In the genomic region with DNA sequence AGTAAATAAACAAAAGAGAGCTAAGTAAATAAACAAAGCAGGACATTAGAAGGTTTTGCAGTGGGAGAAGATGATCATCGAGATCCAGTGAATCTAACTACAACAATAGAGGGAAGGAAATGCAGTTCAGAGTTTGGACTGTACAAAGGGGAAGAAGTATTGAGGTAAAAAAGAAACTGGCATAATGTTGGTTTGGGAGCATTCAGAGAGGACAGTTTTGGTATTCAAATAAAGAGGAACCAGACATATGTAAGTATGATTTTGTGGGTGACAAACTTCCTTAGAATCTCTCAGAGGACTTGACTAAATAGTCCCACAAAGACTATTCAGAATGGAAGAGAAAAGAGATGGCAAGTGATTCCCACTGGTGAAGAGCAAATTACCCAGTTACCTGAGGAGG, we compare ENCODE assay signal across 31 mouse cellular contexts. TPM values are rescaled to one million over a fixed set of nuclear protein-coding genes. Genes with fewer than 3 reads are reported as not detected.
DNase-seq lines count a peak whose midpoint lies in the region; ATAC-seq and TF ChIP-seq lines count a peak whose summit lies in the region.
"Had no signal": no experiment of that assay in that cellular context is flagged by ENCODE, and none has a peak within 500 bp of the region (broad histone marks: within the 10 kb centered on the region; RNA-seq: fewer than 3 reads in every experiment).

No protein-coding gene starts in this region.

- no peaks in the 10 kb centered on the region for H3K9me3 ChIP-seq in CH12.LX (replicated peaks; ENCODE audit: low read length)
- no peaks in the 10 kb centered on the region for H3K9me3 ChIP-seq in kidney, embryonic 14.5 days (ENCODE audit: control insufficient read depth, low read length)
- H3K9me3 ChIP-seq: embryonic facial prominence, embryonic 13.5 days; forebrain, embryonic 10.5 days; forebrain, embryonic 15.5 days; G1E; heart, embryonic 10.5 days; heart, embryonic 15.5 days; hindbrain, embryonic 12.5 days; limb, embryonic 12.5 days; liver, embryonic 15.5 days; neural tube, embryonic 15.5 days had no signal

- peaks cover 6 to 13% of the 10 kb centered on the region in 2 experiments; a peak in 3 of 4 replicates for H3K4me1 ChIP-seq in CH12.LX (ENCODE audit: control insufficient read depth in 1 of 2, insufficient read depth in 2 of 2)
- no peaks in the 10 kb centered on the region for H3K4me1 ChIP-seq in kidney, embryonic 14.5 days (ENCODE audit: control insufficient read depth, insufficient read depth, low read length)
- H3K4me1 ChIP-seq: embryonic facial prominence, embryonic 13.5 days; forebrain, embryonic 10.5 days; forebrain, embryonic 15.5 days; heart, embryonic 10.5 days; heart, embryonic 15.5 days; hindbrain, embryonic 12.5 days; limb, embryonic 12.5 days; liver, embryonic 15.5 days; neural tube, embryonic 15.5 days had no signal

- dilution Hi-C loops in CH12.LX (cut with MboI; ENCODE audit: extremely low pct_ligation_motif_present, extremely low pct_unique_long_range_greater_than_20kb, low sequenced_read_pairs), result no loop called here

- TF ChIP-seq CTCF in CH12.LX (conservative IDR thresholded peaks at IDR 0.05 in 1 of 2, IDR thresholded peaks at IDR 0.05 in 1 of 2; ENCODE audit: low read depth in 2 of 2, low read length in 2 of 2), result no peak

- H3K27ac ChIP-seq in CH12.LX (ENCODE audit: insufficient read depth, low read depth), result peak overlapping the region; percentile 83
- H3K27ac ChIP-seq in kidney, embryonic 14.5 days (ENCODE audit: low read depth, low read length), result no peak overlapping the region
- H3K27ac ChIP-seq: embryonic facial prominence, embryonic 13.5 days; forebrain, embryonic 10.5 days; forebrain, embryonic 15.5 days; heart, embryonic 10.5 days; heart, embryonic 15.5 days; hindbrain, embryonic 12.5 days; left cerebral cortex, adult 2 months; limb, embryonic 12.5 days; liver, embryonic 15.5 days; neural tube, embryonic 15.5 days; stomach, postnatal 0 days had no signal

- no peaks in the 10 kb centered on the region for H3K27me3 ChIP-seq in CH12.LX (replicated peaks)
- no peaks in the 10 kb centered on the region for H3K27me3 ChIP-seq in kidney, embryonic 14.5 days (ENCODE audit: control insufficient read depth, insufficient read depth, low read length)
- H3K27me3 ChIP-seq: forebrain, embryonic 15.5 days; heart, embryonic 15.5 days; hindbrain, embryonic 12.5 days; limb, embryonic 12.5 days; liver, embryonic 15.5 days; neural tube, embryonic 15.5 days had no signal

- TF ChIP-seq POLR2A in CH12.LX (IDR thresholded peaks at IDR 0.05; ENCODE audit: low read depth, low read length), result no peak

- peak overlapping the region; percentile 21; the same call in 1 of the 2 replicates for H3K4me2 ChIP-seq in CH12.LX (ENCODE audit: insufficient read depth, low read depth, poor library complexity, severe bottlenecking)
- no peak overlapping the region for H3K4me2 ChIP-seq in kidney, embryonic 14.5 days (replicated peaks; ENCODE audit: low read depth, low read length)
- H3K4me2 ChIP-seq: embryonic facial prominence, embryonic 13.5 days; forebrain, embryonic 15.5 days; heart, embryonic 15.5 days; hindbrain, embryonic 12.5 days; limb, embryonic 12.5 days; liver, embryonic 15.5 days; lung, embryonic 14.5 days; neural tube, embryonic 15.5 days had no signal

- WGBS in kidney, embryonic 14.5 days, result 36% methylated on average over 1 of the region's 1 CpGs

- no peaks in the 10 kb centered on the region for H3K36me3 ChIP-seq in CH12.LX (replicated peaks in 1 of 2; ENCODE audit: control insufficient read depth in 1 of 2, insufficient read depth in 1 of 2, low read length in 1 of 2)
- H3K36me3 ChIP-seq in kidney, embryonic 14.5 days (ENCODE audit: control insufficient read depth, insufficient read depth, low read length), result peaks cover 3% of the 10 kb centered on the region; the same call in 1 of the 2 replicates
- H3K36me3 ChIP-seq: embryonic facial prominence, embryonic 13.5 days; forebrain, embryonic 10.5 days; forebrain, embryonic 15.5 days; G1E; heart, embryonic 10.5 days; heart, embryonic 15.5 days; hindbrain, embryonic 12.5 days; limb, embryonic 12.5 days; liver, embryonic 15.5 days; neural tube, embryonic 15.5 days had no signal

- no peak overlapping the region for H3K4me3 ChIP-seq in CH12.LX (replicated peaks in 1 of 3; ENCODE audit: low read depth in 2 of 3, low read length in 2 of 3, poor library complexity in 1 of 3)
- H3K4me3 ChIP-seq in kidney, embryonic 14.5 days (ENCODE audit: low read length), result no peak overlapping the region
- H3K4me3 ChIP-seq: embryonic facial prominence, embryonic 13.5 days; forebrain, embryonic 10.5 days; forebrain, embryonic 15.5 days; heart, embryonic 10.5 days; heart, embryonic 15.5 days; hindbrain, embryonic 12.5 days; left cerebral cortex, adult 2 months; limb, embryonic 12.5 days; liver, embryonic 15.5 days; neural tube, embryonic 15.5 days had no signal

- TF ChIP-seq EP300 in CH12.LX (IDR thresholded peaks at IDR 0.05; ENCODE audit: low read length), result peak; percentile 78; the same call in 1 of the 2 replicates

- no peak for TF ChIP-seq RAD21 in CH12.LX (IDR thresholded peaks at IDR 0.05; ENCODE audit: low read depth, low read length)

- in situ Hi-C loops in CH12.LX (cut with MboI; ENCODE audit: low pct_ligation_motif_present, low pct_unique_long_range_greater_than_20kb, low sequenced_read_pairs), result no loop called here

- peak overlapping the region; percentile 39; the same call in 1 of the 2 replicates for H3K9ac ChIP-seq in CH12.LX (ENCODE audit: insufficient read depth, low read depth)
- H3K9ac ChIP-seq in kidney, embryonic 14.5 days (ENCODE audit: low read depth, low read length), result no peak overlapping the region
- H3K9ac ChIP-seq: embryonic facial prominence, embryonic 13.5 days; forebrain, embryonic 15.5 days; heart, embryonic 15.5 days; hindbrain, embryonic 12.5 days; limb, embryonic 12.5 days; liver, embryonic 15.5 days; lung, embryonic 14.5 days; neural tube, embryonic 15.5 days had no signal

- DNase-seq in A20 (ENCODE audit: low read depth, low spot score) (peak; percentile 49), CH12.LX (ENCODE audit: extremely low read depth) (peak; percentile 44)
- no peak for DNase-seq in testis, postnatal 10 days (ENCODE audit: low spot score)
- DNase-seq in cerebellum, adult 11-12 months, result no peak
- DNase-seq: adrenal gland, postnatal 14 days; cerebellum, adult 9-11 months; kidney, adult 8-10 months; kidney, postnatal 14 days; lung, embryonic 14.5 days; lung, postnatal 36 days; midbrain, embryonic 14.5 days; thymus, adult 2 months; thymus, postnatal 4 days had no signal

- peak; percentile 45; the same call in 1 of the 2 replicates for ATAC-seq in common myeloid progenitor, adult 5-6 weeks (replicated peaks; ENCODE audit: low read depth, poor library complexity, severe bottlenecking)
- ATAC-seq in megakaryocyte progenitor cell, adult 5-6 weeks (replicated peaks; ENCODE audit: poor library complexity), result peak; percentile 85
- ATAC-seq in kidney, embryonic 14.5 days (ENCODE audit: low FRiP score, low TSS enrichment), result no peak
- ATAC-seq: forebrain, embryonic 15.5 days; intestine, embryonic 16.5 days; Patski had no signal

- no peaks in the 10 kb centered on the region for H3K79me2 ChIP-seq in CH12.LX (replicated peaks; ENCODE audit: control insufficient read depth, extremely low read depth, insufficient read depth, poor library complexity, severe bottlenecking)

TF ChIP-seq in CH12.LX, 34 proteins besides CTCF, POLR2A, EP300 and RAD21:
- no peak for TF ChIP-seq KAT2A (IDR thresholded peaks at IDR 0.05; ENCODE audit: insufficient replicate concordance, low read length)
- 0 out of 2 replicates have a peak, but pooled peaks have one; percentile 3 for TF ChIP-seq BHLHE40 (IDR thresholded peaks at IDR 0.05; ENCODE audit: low read depth, low read length)
- 0 out of 2 replicates have a peak, but pooled peaks have one; percentile 30 for TF ChIP-seq SIN3A (IDR thresholded peaks at IDR 0.05; ENCODE audit: low read length)
- no peak for TF ChIP-seq MAFK (IDR thresholded peaks at IDR 0.05; ENCODE audit: insufficient replicate concordance, low read length)
- peak; percentile 35; the same call in 1 of the 2 replicates for TF ChIP-seq TCF12 (IDR thresholded peaks at IDR 0.05; ENCODE audit: low read depth, low read length)
- 0 out of 2 replicates have a peak, but pooled peaks have one; percentile 49 for TF ChIP-seq TBP (conservative IDR thresholded peaks at IDR 0.05; ENCODE audit: low read depth, low read length)
- TF ChIP-seq IRF4 (IDR thresholded peaks at IDR 0.05; ENCODE audit: low read depth, low read length), result peak; percentile 29; the same call in 1 of the 2 replicates
- no peak for TF ChIP-seq NELFE (IDR thresholded peaks at IDR 0.05; ENCODE audit: low read depth, low read length)
- TF ChIP-seq ZNF384 (IDR thresholded peaks at IDR 0.05; ENCODE audit: low read depth, low read length), result 0 out of 2 replicates have a peak, but pooled peaks have one; percentile 3
TF ChIP-seq in CH12.LX: peak in this region for 6.

RNA-seq across cellular contexts. Expression of gene Gpr34, which starts 31.9 kb away (rescaled TPM):
- total RNA-seq in CH12.LX (2012; rRNA removed) (1.5 and 3.4 TPM in 2 replicates), CH12.LX (2014; rRNA removed) (15.7 and 17.2 TPM in 2 replicates)
- polyA plus RNA-seq in CH12.LX (2012; ENCODE audit: insufficient read length, low read depth), result 4.1 and 4.9 TPM in 2 replicates
- total RNA-seq in common myeloid progenitor, adult 5-6 weeks (2017), result 0.46 TPM in 1 of 2 replicates, not detected in the other
- 0.12 and 0.68 TPM in 2 replicates for total RNA-seq in megakaryocyte progenitor cell, adult 5-6 weeks (2015)
- 0.17 and 0.41 TPM in 2 replicates for total RNA-seq in megakaryocyte progenitor cell, adult 5-6 weeks (2017)
- polyA plus RNA-seq in kidney, embryonic 14.5 days (2014; fragmentation: Nextera tagmentation; extraction: Ambion mirVana), result 1.8 and 2.5 TPM in 2 replicates
- polyA plus RNA-seq: G1E; liver, adult 2 months; Patski had no signal

Comparison
In these comparisons a context has a peak if more than half of its experiments do, and no peak if none do; other contexts are left out.
1. DNase-seq: peak in A20 (single experiment) and CH12.LX (single experiment); none in testis, postnatal 10 days (single experiment) and cerebellum, adult 11-12 months (single experiment).